Comparison of ENCODE assay signal across 1 mouse cellular context in the genomic region with DNA sequence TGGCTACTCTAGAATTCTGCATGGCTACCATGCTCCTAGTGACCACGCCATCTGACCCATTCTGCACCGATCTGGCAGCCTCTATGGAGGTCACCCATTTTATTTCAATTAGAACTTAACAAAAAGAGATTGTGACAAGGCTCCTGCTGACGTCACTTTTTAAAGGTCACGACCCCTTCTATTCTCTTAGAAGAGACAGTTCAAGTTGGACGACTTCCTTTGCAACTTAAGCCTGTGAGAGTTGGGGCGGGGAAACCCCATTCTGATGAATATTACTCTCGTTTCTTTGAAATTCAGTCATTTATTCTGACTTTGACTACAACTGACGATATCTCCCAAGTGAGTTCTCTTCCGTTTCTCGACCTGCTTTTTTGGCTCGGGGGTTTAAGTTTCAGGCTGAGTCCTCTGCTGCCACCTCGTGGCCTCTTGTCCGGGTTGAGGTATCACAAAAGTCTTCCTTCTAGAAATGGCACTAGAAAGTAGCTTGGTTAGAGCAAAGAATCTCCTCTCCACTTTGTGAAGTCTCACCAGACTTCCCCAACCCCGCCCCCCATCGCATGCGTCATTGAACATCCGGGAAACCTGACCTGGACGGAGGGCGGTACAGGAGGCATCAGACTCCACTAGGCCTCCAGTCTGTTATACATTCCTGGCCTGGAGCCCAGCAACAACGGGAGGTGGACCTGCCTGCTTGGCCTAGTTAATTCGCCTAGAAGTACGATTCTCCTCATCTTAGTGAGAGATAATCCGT.
TF ChIP-seq lines count a peak whose summit lies in the region.

No protein-coding gene starts in this region.

TF ChIP-seq in C2C12, 6 proteins besides CTCF, POLR2A, EP300 and RAD21 (continued from another document):
- TF ChIP-seq CEBPB (IDR thresholded peaks at IDR 0.05; ENCODE audit: low read depth) (no peak), MAX (IDR thresholded peaks at IDR 0.05) (no peak)
TF ChIP-seq in C2C12: peak in this region for 0.
